Mouse (Mus musculus) heart, postnatal 0 days (tissue): Measurements from ENCODE around the gene Lpp.

Experiments
- CTCF ChIP-seq: IDR thresholded peaks from 2 replicates; pipeline ENCODE4 v1.5.1; 2016; ENCODE audit warnings: antibody characterized with exemption, control low read depth, low read depth
- EP300 ChIP-seq: IDR thresholded peaks from 2 replicates; pipeline ENCODE4 v1.6.1; 2016; ENCODE audit warnings: antibody characterized with exemption, low read depth

DNA sequence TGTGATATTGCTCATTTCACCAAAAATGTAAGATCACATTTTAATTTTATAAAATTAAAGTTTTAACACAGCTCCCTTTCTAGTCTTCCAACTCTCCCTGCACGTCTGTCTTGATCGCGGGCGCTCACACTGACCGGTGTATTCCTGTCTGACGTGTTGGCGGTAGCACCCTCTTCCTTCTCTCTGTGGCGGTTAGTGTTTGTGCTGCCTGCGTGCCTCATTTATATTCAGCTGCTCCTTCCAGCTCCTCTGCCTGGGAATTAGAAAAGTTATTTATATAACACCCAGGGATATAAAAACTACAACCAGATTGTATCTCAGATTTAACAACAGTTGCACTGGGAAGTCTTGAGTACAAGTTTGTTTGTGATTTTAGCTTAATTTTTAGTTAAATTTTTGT lies 573.2 kb downstream of the Lpp start:
- TF ChIP-seq CTCF: no peak
- TF ChIP-seq EP300: no peak
